Mouse (Mus musculus) heart, embryonic 11.5 days (tissue): ENCODE results near the gene Nfix. TPM values are rescaled to one million over a fixed set of nuclear protein-coding genes. Genes with fewer than 3 reads are reported as not detected.
"Not testable (repeated sequence)": the region's sequence is repeated elsewhere in the genome, so short reads cannot be mapped to it uniquely, and the experiment has no call there.

ENCODE experiments used
- ATAC-seq: fragments of 200-750 bp; cut with Nextera tagmentation; replicated peaks from 2 replicates; pipeline ENCODE4 v1.8.0; 2017; ENCODE audit warnings: moderate library complexity; ENCODE audit not compliant: insufficient number of reproducible peaks, low FRiP score, low TSS enrichment
- H3K27ac ChIP-seq: fragments of 300-500 bp; sonication (generic); 2 replicates; pipeline ENCODE4 v1.5.1; 2014; ENCODE audit warnings: mild to moderate bottlenecking, low read depth, low read length
- H3K27me3 ChIP-seq: fragments of 300-500 bp; sonication (generic); 2 replicates; pipeline ENCODE4 v1.6.1; 2014; ENCODE audit warnings: mild to moderate bottlenecking, low read length, mixed read lengths; ENCODE audit not compliant: control insufficient read depth, insufficient read depth
- H3K36me3 ChIP-seq: fragments of 300-500 bp; sonication (generic); 2 replicates; pipeline ENCODE4 v1.6.1; 2014; ENCODE audit warnings: mild to moderate bottlenecking, low read length, moderate library complexity, mixed read lengths; ENCODE audit not compliant: control insufficient read depth, insufficient read depth
- H3K4me1 ChIP-seq: fragments of 300-500 bp; sonication (generic); 2 replicates; pipeline ENCODE4 v1.6.1; 2014; ENCODE audit warnings: low read length; ENCODE audit not compliant: control insufficient read depth, insufficient read depth
- H3K4me2 ChIP-seq: fragments of 300-500 bp; sonication (generic); 2 replicates; pipeline ENCODE4 v1.6.1; 2014; ENCODE audit warnings: mild to moderate bottlenecking, moderate library complexity
- H3K4me3 ChIP-seq: fragments of 300-500 bp; sonication (generic); 2 replicates; pipeline ENCODE4 v1.5.1; 2014; ENCODE audit warnings: low read depth, low read length
- H3K9ac ChIP-seq: fragments of 300-500 bp; sonication (generic); 2 replicates; pipeline ENCODE4 v1.6.1; 2014; ENCODE audit warnings: mild to moderate bottlenecking, low read depth, low read length, moderate library complexity
- H3K9me3 ChIP-seq: fragments of 300-500 bp; sonication (generic); replicated peaks from 2 replicates; pipeline ENCODE4 v1.6.1; 2016; ENCODE audit warnings: low read length; ENCODE audit not compliant: control insufficient read depth
- WGBS: fragments of 180-500 bp; shearing (Covaris S2); extraction: QIAGEN DNeasy Blood & Tissue Kit; methylation state at CpG from one replicate; pipeline ENCODE4 v1.1.7; 2014; ENCODE audit not compliant: insufficient replicate concordance; 5-methylcytosine and 5-hydroxymethylcytosine counted together
- polyA plus RNA-seq: library from polyadenylated mRNA; unstranded; fragments of >200 nt; fragmentation: Nextera tagmentation; extraction: Ambion mirVana; gene quantifications from 2 replicates; pipeline ENCODE4 v1.2.1, GENCODE M21; 2014

Nfix gene
- polyA plus RNA-seq, 1 experiment from 2014 or later = 7.6 TPM

- H3K36me3 ChIP-seq = peaks cover 4% of the 10 kb centered on the region; the same call in 1 of the 2 replicates
- H3K4me3 ChIP-seq = peak within 1 kb of the TSS; percentile 94
- H3K27me3 ChIP-seq = no peaks in the 10 kb centered on the region
- 1% methylated on average over 30 of the region's 37 CpGs for WGBS
- H3K4me2 ChIP-seq = peak within 1 kb of the TSS; percentile 86
- H3K9me3 ChIP-seq = no peaks in the 10 kb centered on the region
- ATAC-seq = peak; percentile 74
- peaks cover 38% of the 10 kb centered on the region for H3K4me1 ChIP-seq
- H3K9ac ChIP-seq = peak within 1 kb of the TSS; percentile 99
- peak within 1 kb of the TSS; percentile 88 for H3K27ac ChIP-seq
These were observed 112.4 kb downstream of the Nfix start, which contains the start of gene Nacc1 for GRCm38 (mm10) chr8:84687705-84688100. Gene Nacc1 (minus strand): TSS chr8:84687862.

GRCm38 (mm10) chr8:84687003-84687704 lies 113.0 kb downstream of the Nfix start:
- peak overlapping the region; percentile 99 for H3K9ac ChIP-seq
- WGBS = under 1% methylated on average over 49 of the region's 62 CpGs

GRCm38 (mm10) chr8:84686191-84687002 lies 113.7 kb downstream of the Nfix start, which contains the start of gene Trmt1:
Gene Trmt1 (plus strand): TSS chr8:84686307.
- Histone ChIP-seq H3K4me2 (peak within 1 kb of the TSS; percentile 86), H3K36me3 (peaks cover 4% of the 10 kb centered on the region; the same call in 1 of the 2 replicates), H3K4me3 (peak within 1 kb of the TSS; percentile 94), H3K27ac (peak within 1 kb of the TSS; percentile 88), H3K4me1 (peaks cover 51% of the 10 kb centered on the region), H3K9me3 (no peaks in the 10 kb centered on the region), H3K27me3 (no peaks in the 10 kb centered on the region), H3K9ac (peak within 1 kb of the TSS; percentile 99)
- WGBS = 8% methylated on average over 20 of the region's 20 CpGs
- peak; percentile 1; the same call in 1 of the 2 replicates for ATAC-seq

More at GRCm38 (mm10) chr8:84687003-84687704, 113.0 kb downstream of the Nfix start:
- H3K4me2 ChIP-seq = peak overlapping the region; percentile 86
- no peaks in the 10 kb centered on the region for H3K27me3 ChIP-seq
- H3K27ac ChIP-seq = peak overlapping the region; percentile 88
- H3K36me3 ChIP-seq = peaks cover 4% of the 10 kb centered on the region; the same call in 1 of the 2 replicates
- H3K4me3 ChIP-seq = peak overlapping the region; percentile 94
- H3K9me3 ChIP-seq = no peaks in the 10 kb centered on the region
- peaks cover 44% of the 10 kb centered on the region for H3K4me1 ChIP-seq
- ATAC-seq = peak; percentile 67

- Histone ChIP-seq H3K27me3 (no peaks in the 10 kb centered on the region), H3K4me3 (no peak overlapping the region), H3K9me3 (no peaks in the 10 kb centered on the region), H3K4me1 (peaks cover 47% of the 10 kb centered on the region), H3K9ac (no peak overlapping the region), H3K27ac (no peak overlapping the region), H3K4me2 (no peak overlapping the region), H3K36me3 (no peaks in the 10 kb centered on the region)
- WGBS = 66% methylated on average over 3 of the region's 3 CpGs
- ATAC-seq = no peak
These were observed 115.6 kb downstream of the Nfix start for GRCm38 (mm10) chr8:84684537-84684936.

- no peak overlapping the region for H3K9ac ChIP-seq
- H3K4me1 ChIP-seq = peaks cover 41% of the 10 kb centered on the region
- H3K4me3 ChIP-seq = no peak overlapping the region
- no peak for ATAC-seq
- 0 out of 2 replicates have a peak overlapping the region, but pooled peaks have one; percentile 29 for H3K27ac ChIP-seq
- H3K9me3 ChIP-seq = no peaks in the 10 kb centered on the region
- H3K36me3 ChIP-seq = no peaks in the 10 kb centered on the region; the same call in 1 of the 2 replicates
- WGBS = 72% methylated on average over 2 of the region's 2 CpGs
- H3K27me3 ChIP-seq = no peaks in the 10 kb centered on the region
- no peak overlapping the region for H3K4me2 ChIP-seq
These were observed 117.9 kb downstream of the Nfix start for GRCm38 (mm10) chr8:84682257-84682656.

GRCm38 (mm10) chr8:84681476-84681875 lies 118.7 kb downstream of the Nfix start:
- H3K27me3 ChIP-seq = no peaks in the 10 kb centered on the region
- peaks cover 39% of the 10 kb centered on the region for H3K4me1 ChIP-seq
- no peak overlapping the region; the same call in 1 of the 2 replicates for H3K4me2 ChIP-seq
- no peak overlapping the region for H3K4me3 ChIP-seq
- no peak overlapping the region for H3K9ac ChIP-seq
- H3K9me3 ChIP-seq = no peaks in the 10 kb centered on the region
- ATAC-seq = no peak
- 82% methylated on average over 2 of the region's 2 CpGs for WGBS
- no peaks in the 10 kb centered on the region; the same call in 1 of the 2 replicates for H3K36me3 ChIP-seq
- no peak overlapping the region for H3K27ac ChIP-seq

DNA sequence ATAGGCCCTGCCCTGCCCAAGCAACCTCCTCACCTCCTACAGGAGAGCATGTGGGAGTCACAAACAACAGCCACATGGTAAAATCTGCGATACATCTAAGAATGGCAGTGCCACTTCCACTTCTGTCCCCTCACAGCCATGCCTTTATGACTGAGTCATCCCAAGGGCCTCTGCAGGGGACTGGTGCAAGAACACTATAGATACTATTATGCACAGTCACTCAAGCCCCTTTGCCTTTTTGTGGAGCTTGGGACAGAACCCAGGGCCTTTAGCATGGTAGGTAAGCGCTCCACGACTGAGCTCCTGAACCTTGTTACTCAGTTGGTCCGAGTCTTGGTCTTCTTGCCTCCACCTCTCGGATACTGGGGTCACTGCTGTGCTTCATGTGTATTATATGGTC lies 122.8 kb downstream of the Nfix start:
- no peaks in the 10 kb centered on the region for H3K27me3 ChIP-seq
- ATAC-seq = no peak
- no peak overlapping the region for H3K9ac ChIP-seq
- peaks cover 17% of the 10 kb centered on the region for H3K4me1 ChIP-seq
- H3K27ac ChIP-seq = 0 out of 2 replicates have a peak overlapping the region, but pooled peaks have one; percentile 35
- H3K4me3 ChIP-seq = no peak overlapping the region
- WGBS = 86% methylated on average over 5 of the region's 5 CpGs
- no peaks in the 10 kb centered on the region for H3K9me3 ChIP-seq
- peaks cover 22% of the 10 kb centered on the region for H3K36me3 ChIP-seq
- H3K4me2 ChIP-seq = no peak overlapping the region

- ATAC-seq = not testable (repeated sequence)
- peaks cover 18% of the 10 kb centered on the region for H3K36me3 ChIP-seq
- 74% methylated on average over 5 of the region's 5 CpGs for WGBS
These were observed 129.7 kb downstream of the Nfix start for GRCm38 (mm10) chr8:84670295-84671006.

More at GRCm38 (mm10) chr8:84670295-84671006, 129.7 kb downstream of the Nfix start:
- not testable (repeated sequence) for H3K4me3 ChIP-seq, H3K9me3 ChIP-seq, H3K27ac ChIP-seq, H3K9ac ChIP-seq, H3K27me3 ChIP-seq, H3K4me2 ChIP-seq, H3K4me1 ChIP-seq
